Mouse (Mus musculus): ENCODE measurements around the gene Orc2. TPM values are rescaled to one million over a fixed set of nuclear protein-coding genes. Genes with fewer than 3 reads are reported as not detected.
A peak's percentile ranks its signal among the peaks of the same experiment; 100 is the strongest.

Gene Orc2
- total RNA-seq (2015) = 52.6 and 52.7 TPM in 2 replicates
- total RNA-seq (2017) = 80.9 and 127 TPM in 2 replicates

- peak; percentile 91 for ATAC-seq (replicated peaks; ENCODE audit: poor library complexity)
Observed at GRCm38 (mm10) chr1:58504577-58505254, at the start of gene Orc2. Orc2 (minus strand) TSS chr1:58505109.

- ATAC-seq (replicated peaks; ENCODE audit: poor library complexity) = no peak
Observed at GRCm38 (mm10) chr1:58541386-58541785, 36.5 kb upstream of the Orc2 start.

- no peak for ATAC-seq (replicated peaks; ENCODE audit: poor library complexity)
Observed at GRCm38 (mm10) chr1:58507249-58507648, 2.3 kb upstream of the Orc2 start.

- ATAC-seq (replicated peaks; ENCODE audit: poor library complexity) = no peak
Observed at GRCm38 (mm10) chr1:58503793-58504370, 1.0 kb downstream of the Orc2 start.

- ATAC-seq (replicated peaks; ENCODE audit: poor library complexity) = peak; percentile 66
Observed at GRCm38 (mm10) chr1:58503134-58503533, 1.8 kb downstream of the Orc2 start.

- ATAC-seq (replicated peaks; ENCODE audit: poor library complexity) = no peak
Observed at GRCm38 (mm10) chr1:58498758-58499157, 6.2 kb downstream of the Orc2 start.

- ATAC-seq (replicated peaks; ENCODE audit: poor library complexity) = no peak
Observed at GRCm38 (mm10) chr1:58497678-58498077, 7.2 kb downstream of the Orc2 start.

- ATAC-seq (replicated peaks; ENCODE audit: poor library complexity) = no peak
Observed at GRCm38 (mm10) chr1:58495603-58496002, 9.3 kb downstream of the Orc2 start.

GRCm38 (mm10) chr1:58482647-58483046 lies 22.3 kb downstream of the Orc2 start:
- ATAC-seq (replicated peaks; ENCODE audit: poor library complexity) = no peak

GRCm38 (mm10) chr1:58475662-58476061 lies 29.2 kb downstream of the Orc2 start:
- ATAC-seq (replicated peaks; ENCODE audit: poor library complexity) = no peak

- no peak for ATAC-seq (replicated peaks; ENCODE audit: poor library complexity)
Observed at GRCm38 (mm10) chr1:58465561-58465960, 39.3 kb downstream of the Orc2 start.

GRCm38 (mm10) chr1:58465042-58465441 lies 39.9 kb downstream of the Orc2 start:
- ATAC-seq (replicated peaks; ENCODE audit: poor library complexity) = no peak

- no peak for ATAC-seq (replicated peaks; ENCODE audit: poor library complexity)
Observed at GRCm38 (mm10) chr1:58463935-58464334, 41.0 kb downstream of the Orc2 start.

GRCm38 (mm10) chr1:58460566-58460965 lies 44.3 kb downstream of the Orc2 start:
- no peak for ATAC-seq (replicated peaks; ENCODE audit: poor library complexity)

GRCm38 (mm10) chr1:58458867-58459266 lies 46.0 kb downstream of the Orc2 start:
- no peak for ATAC-seq (replicated peaks; ENCODE audit: poor library complexity)

GRCm38 (mm10) chr1:58458175-58458574 lies 46.7 kb downstream of the Orc2 start:
- no peak for ATAC-seq (replicated peaks; ENCODE audit: poor library complexity)

- ATAC-seq (replicated peaks; ENCODE audit: poor library complexity) = no peak
Observed at GRCm38 (mm10) chr1:58454316-58454715, 50.6 kb downstream of the Orc2 start.

GRCm38 (mm10) chr1:58448396-58448795 lies 56.5 kb downstream of the Orc2 start:
- no peak for ATAC-seq (replicated peaks; ENCODE audit: poor library complexity)

- ATAC-seq (replicated peaks; ENCODE audit: poor library complexity) = no peak
Observed at GRCm38 (mm10) chr1:58447766-58448165, 57.1 kb downstream of the Orc2 start.

- no peak for ATAC-seq (replicated peaks; ENCODE audit: poor library complexity)
Observed at GRCm38 (mm10) chr1:58445861-58446260, 59.0 kb downstream of the Orc2 start.

GRCm38 (mm10) chr1:58445143-58445722 lies 59.7 kb downstream of the Orc2 start, which contains the start of the genes Nif3l1 and Ppil3:
Nif3l1 (plus strand) TSS chr1:58445151.
Ppil3 (minus strand) TSS chr1:58445486.
- ATAC-seq (replicated peaks; ENCODE audit: poor library complexity) = peak; percentile 95

GRCm38 (mm10) chr1:58444691-58445090 lies 60.2 kb downstream of the Orc2 start:
- 0 out of 2 replicates have a peak, but pooled peaks have one; percentile 18 for ATAC-seq (replicated peaks; ENCODE audit: poor library complexity)
